Mouse (Mus musculus) MEL (cell line): Measurements from ENCODE around the gene Usp37. TPM values are rescaled to one million over a fixed set of nuclear protein-coding genes. Genes with fewer than 3 reads are reported as not detected.

ENCODE experiments used
- DNase-seq: peaks from one replicate; pipeline ENCODE4 v3.0.0; 2011; ENCODE audit warnings: low read depth, low spot score
- H3K27ac ChIP-seq: 2 replicates; pipeline ENCODE4 v1.5.1; 2012; ENCODE audit warnings: low read depth, mild to moderate bottlenecking, control low read depth, low read length, moderate library complexity; ENCODE audit not compliant: control insufficient read depth
- H3K27me3 ChIP-seq, 2 experiments: fragments of 150-350 bp in 1 of 2; sonication (generic) in 1 of 2; 2 replicates each; pipeline ENCODE4 v1.6.1; 2012; ENCODE audit warnings: low read length in 2 of 2, mild to moderate bottlenecking in 2 of 2, improper control_type of control experiment in 1 of 2, moderate library complexity in 1 of 2; ENCODE audit not compliant: insufficient read depth in 2 of 2, control insufficient read depth in 1 of 2
- H3K36me3 ChIP-seq, 2 experiments: 2 replicates each; pipeline ENCODE4 v1.6.1; 2012 to 2014; ENCODE audit warnings: low read length in 2 of 2, improper control_type of control experiment in 1 of 2, inconsistent platforms in 1 of 2, mild to moderate bottlenecking in 1 of 2; ENCODE audit not compliant: insufficient read depth in 2 of 2, control insufficient read depth in 1 of 2
- H3K4me1 ChIP-seq, 2 experiments: fragments of 150-350 bp in 1 of 2; sonication (generic) in 1 of 2; 2 replicates each; pipeline ENCODE4 v1.6.1; 2012; ENCODE audit warnings: low read length in 2 of 2, improper control_type of control experiment in 1 of 2, mild to moderate bottlenecking in 1 of 2; ENCODE audit not compliant: insufficient read depth in 2 of 2, control insufficient read depth in 1 of 2
- H3K4me3 ChIP-seq, 2 experiments: fragments of 150-350 bp in 1 of 2; sonication (generic) in 1 of 2; 2 replicates each; pipeline ENCODE4 v1.5.1; 2012; ENCODE audit warnings: low read depth in 2 of 2, low read length in 2 of 2, mild to moderate bottlenecking in 2 of 2, moderate library complexity in 2 of 2, control low read depth in 1 of 2, improper control_type of control experiment in 1 of 2; ENCODE audit not compliant: control insufficient read depth in 1 of 2, insufficient read depth in 1 of 2
- H3K79me2 ChIP-seq: 2 replicates; pipeline ENCODE4 v1.6.1; 2012; ENCODE audit warnings: mild to moderate bottlenecking, low read length, moderate library complexity; ENCODE audit not compliant: control insufficient read depth, poor library complexity, insufficient read depth
- H3K9ac ChIP-seq: 2 replicates; pipeline ENCODE4 v1.6.1; 2012; ENCODE audit warnings: low read depth, mild to moderate bottlenecking, control low read depth, low read length, moderate library complexity; ENCODE audit not compliant: control insufficient read depth, poor library complexity, severe bottlenecking
- H3K9me3 ChIP-seq: fragments of 150-350 bp; sonication (generic); replicated peaks from 2 replicates; pipeline ENCODE4 v1.6.1; 2012; ENCODE audit warnings: mild to moderate bottlenecking, low read length, improper control_type of control experiment, moderate library complexity; ENCODE audit not compliant: insufficient read depth
- BHLHE40 ChIP-seq: IDR thresholded peaks from 2 replicates; pipeline ENCODE4 v1.6.1; 2012; ENCODE audit warnings: low read depth, mild to moderate bottlenecking, inconsistent platforms, low read length, improper control_type of control experiment, borderline replicate concordance
- CHD2 ChIP-seq: IDR thresholded peaks from 2 replicates; pipeline ENCODE4 v1.6.1; 2011; ENCODE audit warnings: low read length, improper control_type of control experiment
- CTCF ChIP-seq, 3 experiments: IDR thresholded peaks in 2 of 3; conservative IDR thresholded peaks in 1 of 3; 2 replicates each; pipeline ENCODE4 v1.5.1; 2011 to 2012; ENCODE audit warnings: low read length in 3 of 3, low read depth in 2 of 3, mild to moderate bottlenecking in 2 of 3, improper control_type of control experiment in 1 of 3, inconsistent platforms in 1 of 3, mixed read lengths in 1 of 3, moderate library complexity in 1 of 3; ENCODE audit not compliant: control insufficient read depth in 1 of 3, insufficient read depth in 1 of 3, poor library complexity in 1 of 3, severe bottlenecking in 1 of 3
- E2F4 ChIP-seq: IDR thresholded peaks from 2 replicates; pipeline ENCODE4 v1.6.1; 2011; ENCODE audit warnings: low read depth, low read length, improper control_type of control experiment, borderline replicate concordance
- ETS1 ChIP-seq: IDR thresholded peaks from 2 replicates; pipeline ENCODE4 v1.6.1; 2012; ENCODE audit warnings: low read depth, mild to moderate bottlenecking, inconsistent platforms, low read length, improper control_type of control experiment, moderate library complexity
- KAT2A ChIP-seq: conservative IDR thresholded peaks from 2 replicates; pipeline ENCODE4 v1.6.1; 2012; ENCODE audit warnings: low read depth, low read length, improper control_type of control experiment, inconsistent platforms
- MAX ChIP-seq: IDR thresholded peaks from 2 replicates; pipeline ENCODE4 v1.6.1; 2011; ENCODE audit warnings: low read length, improper control_type of control experiment
- MAZ ChIP-seq: IDR thresholded peaks from 2 replicates; pipeline ENCODE4 v1.6.1; 2012; ENCODE audit warnings: low read depth, mild to moderate bottlenecking, inconsistent platforms, low read length, improper control_type of control experiment
- MEF2A ChIP-seq: IDR thresholded peaks from 2 replicates; pipeline ENCODE4 v1.6.1; 2014; ENCODE audit warnings: low read depth, mild to moderate bottlenecking, inconsistent platforms, low read length, improper control_type of control experiment; ENCODE audit not compliant: poor library complexity, insufficient replicate concordance, severe bottlenecking; ENCODE audit errors: extremely low read depth
- MXI1 ChIP-seq: IDR thresholded peaks from 2 replicates; pipeline ENCODE4 v1.6.1; 2011; ENCODE audit warnings: mild to moderate bottlenecking, low read depth, low read length, improper control_type of control experiment
- MYB ChIP-seq: IDR thresholded peaks from 2 replicates; pipeline ENCODE4 v1.6.1; 2011; ENCODE audit warnings: mild to moderate bottlenecking, low read depth, low read length, improper control_type of control experiment
- MYC ChIP-seq: IDR thresholded peaks from 2 replicates; pipeline ENCODE4 v1.6.1; 2011; ENCODE audit warnings: low read depth, mild to moderate bottlenecking, low read length, improper control_type of control experiment, moderate library complexity
- POLR2A ChIP-seq, 2 experiments: IDR thresholded peaks; 2 replicates each; pipeline ENCODE4 v1.6.1; 2011 to 2012; ENCODE audit warnings: low read length in 2 of 2, mild to moderate bottlenecking in 2 of 2, control low read depth in 1 of 2, improper control_type of control experiment in 1 of 2, low read depth in 1 of 2, moderate library complexity in 1 of 2; ENCODE audit not compliant: control insufficient read depth in 1 of 2, insufficient read depth in 1 of 2, poor library complexity in 1 of 2
- POLR2AphosphoS2 ChIP-seq: IDR thresholded peaks from 2 replicates; pipeline ENCODE4 v1.6.1; 2011; ENCODE audit warnings: low read length, improper control_type of control experiment
- POLR2AphosphoS5 ChIP-seq: IDR thresholded peaks from 2 replicates; pipeline ENCODE4 v1.6.1; 2012; ENCODE audit warnings: low read depth, borderline replicate concordance, mild to moderate bottlenecking, inconsistent platforms, low read length, moderate library complexity, mixed read lengths
- RAD21 ChIP-seq: IDR thresholded peaks from 2 replicates; pipeline ENCODE4 v1.6.1; 2011; ENCODE audit warnings: mild to moderate bottlenecking, low read depth, low read length, improper control_type of control experiment
- RCOR1 ChIP-seq: IDR thresholded peaks from 2 replicates; pipeline ENCODE4 v1.6.1; 2012; ENCODE audit warnings: low read depth, mild to moderate bottlenecking, inconsistent platforms, low read length, improper control_type of control experiment
- SMC3 ChIP-seq: IDR thresholded peaks from 2 replicates; pipeline ENCODE4 v1.6.1; 2011; ENCODE audit warnings: low read depth, low read length, improper control_type of control experiment
- TAL1 ChIP-seq: IDR thresholded peaks from 2 replicates; pipeline ENCODE4 v1.6.1; 2012; ENCODE audit warnings: mild to moderate bottlenecking, inconsistent platforms, low read length, moderate library complexity, mixed read lengths
- UBTF ChIP-seq: IDR thresholded peaks from 2 replicates; pipeline ENCODE4 v1.6.1; 2012; ENCODE audit warnings: low read depth, mild to moderate bottlenecking, inconsistent platforms, low read length, improper control_type of control experiment, moderate library complexity, borderline replicate concordance; ENCODE audit not compliant: insufficient read depth
- USF1 ChIP-seq: IDR thresholded peaks from 2 replicates; pipeline ENCODE4 v1.6.1; 2014; ENCODE audit warnings: low read depth, mild to moderate bottlenecking, inconsistent platforms, low read length, improper control_type of control experiment, moderate library complexity
- USF2 ChIP-seq, 2 experiments: IDR thresholded peaks; 2 replicates each; pipeline ENCODE4 v1.6.1; 2011 to 2012; ENCODE audit warnings: improper control_type of control experiment in 2 of 2, low read length in 2 of 2, borderline replicate concordance in 1 of 2, inconsistent platforms in 1 of 2, low read depth in 1 of 2, mild to moderate bottlenecking in 1 of 2; ENCODE audit not compliant: insufficient read depth in 1 of 2
- ZC3H11A ChIP-seq: IDR thresholded peaks from 2 replicates; pipeline ENCODE4 v1.6.1; 2012; ENCODE audit warnings: low read depth, mild to moderate bottlenecking, inconsistent platforms, low read length, improper control_type of control experiment
- ZKSCAN1 ChIP-seq: IDR thresholded peaks from 2 replicates; pipeline ENCODE4 v1.6.1; 2012; ENCODE audit warnings: low read depth, mild to moderate bottlenecking, inconsistent platforms, low read length, improper control_type of control experiment, moderate library complexity
- ZMIZ1 ChIP-seq: IDR thresholded peaks from 2 replicates; pipeline ENCODE4 v1.6.1; 2012; ENCODE audit warnings: low read depth, mild to moderate bottlenecking, inconsistent platforms, low read length, improper control_type of control experiment, moderate library complexity
- ZNF384 ChIP-seq: IDR thresholded peaks from 2 replicates; pipeline ENCODE4 v1.6.1; 2012; ENCODE audit warnings: low read depth, mild to moderate bottlenecking, inconsistent platforms, low read length, improper control_type of control experiment
- polyA plus RNA-seq, 2 experiments: library from polyadenylated mRNA; stranded (reverse) in 1 of 2; unstranded in 1 of 2; fragments of >175 nt in 1 of 2; fragments of >200 nt in 1 of 2; gene quantifications; 2 replicates each; pipeline versions ENCODE4 v1.2.1 to v1.2.4; 2012; ENCODE audit warnings: low replicate concordance in 2 of 2, low read depth in 1 of 2; ENCODE audit not compliant: insufficient read length in 2 of 2, insufficient read depth in 1 of 2, missing spikeins in 1 of 2
- total RNA-seq: library from RNA; depleted of rRNA; stranded (reverse); fragments of 300-350 nt; gene quantifications from 2 replicates; pipeline ENCODE4 v1.2.3, GENCODE M21; 2012

Gene Usp37
- total and polyA plus RNA-seq, 3 experiments: 17.8 to 77.6 (median 24.0) TPM

DNA sequence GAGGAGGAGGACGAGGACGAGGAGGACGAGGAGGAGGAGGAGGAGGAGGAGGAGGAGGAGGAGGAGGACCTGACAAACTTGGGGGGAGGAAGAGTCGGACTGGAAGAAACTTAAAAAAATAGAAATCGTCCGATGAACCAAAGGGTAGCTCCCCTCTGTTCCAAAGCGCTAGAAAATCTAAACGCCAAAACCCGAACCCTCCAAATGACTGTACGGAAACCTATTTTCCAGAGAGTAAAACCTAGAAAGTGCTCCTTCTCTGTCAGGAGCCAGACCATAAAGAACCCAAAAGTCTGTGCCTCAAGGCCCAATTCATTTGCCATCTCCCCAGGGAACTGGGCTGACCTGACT is 157.7 kb downstream of the Usp37 start:
- Histone ChIP-seq H3K27ac (peak overlapping the region; percentile 96), H3K36me3 (peaks cover 0 to 10% of the 10 kb centered on the region in 2 experiments; a peak in 2 of 4 replicates), H3K9ac (peak overlapping the region; percentile 90), H3K79me2 (no peaks in the 10 kb centered on the region; the same call in 1 of the 2 replicates), H3K27me3 (no peaks in the 10 kb centered on the region), H3K4me1 (peaks cover 0 to 12% of the 10 kb centered on the region in 2 experiments; a peak in 3 of 4 replicates), H3K4me3 (peak overlapping the region; percentile 65 to 79), H3K9me3 (no peaks in the 10 kb centered on the region)
- TF ChIP-seq MXI1: no peak
- no peak for TF ChIP-seq ETS1
- TF ChIP-seq CTCF (IDR thresholded peaks at IDR 0.05 in 2 of 3, conservative IDR thresholded peaks at IDR 0.05 in 1 of 3; ENCODE audit: control insufficient read depth in 1 of 3, insufficient read depth in 1 of 3, low read depth in 2 of 3, low read length in 3 of 3, poor library complexity in 1 of 3, severe bottlenecking in 1 of 3): no peak; a peak in 1 of 6 replicates
- no peak for TF ChIP-seq SMC3
- TF ChIP-seq MYB: no peak
- TF ChIP-seq BHLHE40: no peak
- no peak for TF ChIP-seq ZNF384
- TF ChIP-seq E2F4: no peak
- no peak for TF ChIP-seq POLR2A (IDR thresholded peaks at IDR 0.05; ENCODE audit: control insufficient read depth in 1 of 2, insufficient read depth in 1 of 2, low read depth in 1 of 2, low read length in 2 of 2, poor library complexity in 1 of 2)
- no peak for TF ChIP-seq USF1
- TF ChIP-seq MEF2A: no peak
- no peak for TF ChIP-seq USF2 (IDR thresholded peaks at IDR 0.05; ENCODE audit: borderline replicate concordance in 1 of 2, insufficient read depth in 1 of 2, low read depth in 1 of 2, low read length in 2 of 2)
- no peak for TF ChIP-seq ZMIZ1
- TF ChIP-seq KAT2A: no peak
- TF ChIP-seq POLR2AphosphoS2: no peak
- TF ChIP-seq RAD21: no peak
- TF ChIP-seq UBTF: no peak
- TF ChIP-seq TAL1: no peak
- no peak for TF ChIP-seq ZC3H11A
- TF ChIP-seq ZKSCAN1: no peak
- no peak for DNase-seq

DNA sequence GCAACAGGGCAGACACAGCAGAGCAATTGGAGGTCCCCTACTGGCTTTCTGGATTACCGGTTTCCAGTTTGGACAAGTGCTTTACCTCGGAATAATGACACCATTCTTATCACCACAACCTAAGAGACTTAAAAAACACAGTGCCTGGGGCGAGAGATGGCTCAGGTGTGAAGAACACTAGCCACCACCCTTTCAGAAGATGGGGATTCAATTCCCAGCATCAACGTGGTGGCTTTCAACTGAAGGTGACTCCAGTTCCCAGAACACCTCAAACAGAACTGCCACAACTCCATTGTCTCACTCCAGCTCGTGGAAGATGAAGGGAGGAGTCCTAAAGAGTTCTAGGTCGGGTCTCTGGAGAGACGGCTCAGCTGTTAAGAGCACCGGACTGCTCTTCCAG is 158.6 kb downstream of the Usp37 start:
- no peak overlapping the region for H3K27ac ChIP-seq
- no peaks in the 10 kb centered on the region for H3K9me3 ChIP-seq
- H3K36me3 ChIP-seq: peaks cover 0 to 10% of the 10 kb centered on the region in 2 experiments; a peak in 2 of 4 replicates
- H3K27me3 ChIP-seq: no peaks in the 10 kb centered on the region
- H3K9ac ChIP-seq: no peak overlapping the region
- TF ChIP-seq MEF2A (no peak), UBTF (no peak), RCOR1 (no peak), SMC3 (no peak), MAZ (no peak), CHD2 (no peak), MAX (no peak), MYC (no peak), POLR2AphosphoS5 (no peak)
- TF ChIP-seq, all 39 proteins: peak for 0
- peaks cover 0 to 12% of the 10 kb centered on the region in 2 experiments; a peak in 3 of 4 replicates for H3K4me1 ChIP-seq
- no peaks in the 10 kb centered on the region; the same call in 1 of the 2 replicates for H3K79me2 ChIP-seq
- DNase-seq: no peak
- no peak overlapping the region for H3K4me3 ChIP-seq
